Mouse (Mus musculus) embryonic facial prominence, embryonic 15.5 days (tissue): ENCODE measurements around the gene Ttll5. TPM values are rescaled to one million over a fixed set of nuclear protein-coding genes. Genes with fewer than 3 reads are reported as not detected.

Source experiments
- ATAC-seq: fragments of 200-750 bp; cut with Nextera tagmentation; 2 replicates; pipeline ENCODE4 v1.8.0; 2017; ENCODE audit warnings: low read depth, moderate TSS enrichment; ENCODE audit not compliant: insufficient number of reproducible peaks, low FRiP score, low TSS enrichment
- H3K27ac ChIP-seq: fragments of 300-500 bp; sonication (generic); replicated peaks from 2 replicates; pipeline ENCODE4 v1.5.1; 2015; ENCODE audit warnings: mild to moderate bottlenecking, inconsistent platforms
- H3K27me3 ChIP-seq: fragments of 300-500 bp; sonication (generic); 2 replicates; pipeline ENCODE4 v1.6.1; 2015; ENCODE audit warnings: inconsistent platforms
- H3K36me3 ChIP-seq: fragments of 300-500 bp; sonication (generic); 2 replicates; pipeline ENCODE4 v1.6.1; 2015; ENCODE audit warnings: mild to moderate bottlenecking, inconsistent platforms
- H3K4me1 ChIP-seq: fragments of 300-500 bp; sonication (generic); 2 replicates; pipeline ENCODE4 v1.6.1; 2015; ENCODE audit warnings: inconsistent platforms
- H3K4me2 ChIP-seq: fragments of 300-500 bp; sonication (generic); replicated peaks from 2 replicates; pipeline ENCODE4 v1.6.1; 2015; ENCODE audit warnings: mild to moderate bottlenecking, inconsistent platforms
- H3K4me3 ChIP-seq: fragments of 300-500 bp; sonication (generic); replicated peaks from 2 replicates; pipeline ENCODE4 v1.5.1; 2015; ENCODE audit warnings: mild to moderate bottlenecking, inconsistent platforms
- H3K9ac ChIP-seq: fragments of 300-500 bp; sonication (generic); 2 replicates; pipeline ENCODE4 v1.6.1; 2015; ENCODE audit warnings: inconsistent platforms
- H3K9me3 ChIP-seq: fragments of 300-500 bp; sonication (generic); replicated peaks from 2 replicates; pipeline ENCODE4 v1.6.1; 2016; ENCODE audit warnings: inconsistent platforms
- WGBS: fragments of 180-500 bp; shearing (Covaris S2); methylation state at CpG from one replicate; pipeline ENCODE4 v1.1.7; 2015; 5-methylcytosine and 5-hydroxymethylcytosine counted together
- polyA plus RNA-seq: library from polyadenylated mRNA; unstranded; fragments of >200 nt; fragmentation: Nextera tagmentation; extraction: Ambion mirVana; gene quantifications from 2 replicates; pipeline ENCODE4 v1.2.1, GENCODE M21; 2015

Gene Ttll5
- polyA plus RNA-seq, 1 experiment from 2014 or later: 13.6 TPM

DNA sequence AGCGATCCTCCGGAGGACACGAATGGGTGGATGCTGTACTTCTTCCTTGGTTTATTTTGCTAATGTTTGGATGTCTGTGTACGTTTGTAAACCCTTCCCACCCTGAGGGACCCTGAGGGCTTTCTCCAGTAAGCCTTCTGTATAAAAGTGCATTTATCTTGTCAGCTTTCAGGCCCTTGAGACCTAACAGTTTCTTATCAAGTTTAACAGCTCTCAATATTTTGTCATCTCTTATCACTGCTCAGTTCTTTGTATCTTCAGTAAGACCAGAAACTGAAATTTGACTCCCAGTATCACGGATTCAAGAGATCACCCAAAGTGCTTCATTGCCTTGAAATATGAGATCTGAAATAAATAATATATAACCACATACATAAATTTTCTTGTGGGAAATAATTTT, 206.5 kb downstream of the Ttll5 start:
- 67% methylated on average over 5 of the region's 5 CpGs for WGBS
- Histone ChIP-seq H3K4me3 (no peak overlapping the region), H3K27me3 (no peaks in the 10 kb centered on the region), H3K4me1 (0 out of 2 replicates have a peak, but pooled peaks cover 6% of the 10 kb centered on the region), H3K9ac (no peak overlapping the region), H3K36me3 (no peaks in the 10 kb centered on the region), H3K27ac (no peak overlapping the region), H3K4me2 (no peak overlapping the region), H3K9me3 (no peaks in the 10 kb centered on the region)
- no peak for ATAC-seq

DNA sequence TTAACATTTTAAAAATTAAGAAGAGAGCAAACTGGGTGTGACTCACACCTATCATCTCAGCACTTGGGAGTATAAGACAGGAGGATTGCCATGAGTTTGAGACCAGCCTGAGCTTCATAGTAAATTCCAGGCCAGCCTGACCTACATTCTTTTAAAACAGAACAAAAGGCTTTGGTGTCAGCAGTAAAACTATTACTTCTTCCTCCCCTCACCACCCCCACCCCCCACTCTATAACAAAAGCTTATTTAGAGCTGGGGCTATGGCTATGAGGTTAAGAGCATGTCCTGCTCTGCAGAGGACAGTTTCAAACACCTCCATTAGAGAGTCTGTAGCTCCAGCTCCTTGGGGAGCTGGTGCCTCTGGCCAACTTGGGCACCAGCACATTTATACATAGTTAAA, 211.1 kb downstream of the Ttll5 start:
- H3K4me1 ChIP-seq: peaks cover 16% of the 10 kb centered on the region
- ATAC-seq: no peak

DNA sequence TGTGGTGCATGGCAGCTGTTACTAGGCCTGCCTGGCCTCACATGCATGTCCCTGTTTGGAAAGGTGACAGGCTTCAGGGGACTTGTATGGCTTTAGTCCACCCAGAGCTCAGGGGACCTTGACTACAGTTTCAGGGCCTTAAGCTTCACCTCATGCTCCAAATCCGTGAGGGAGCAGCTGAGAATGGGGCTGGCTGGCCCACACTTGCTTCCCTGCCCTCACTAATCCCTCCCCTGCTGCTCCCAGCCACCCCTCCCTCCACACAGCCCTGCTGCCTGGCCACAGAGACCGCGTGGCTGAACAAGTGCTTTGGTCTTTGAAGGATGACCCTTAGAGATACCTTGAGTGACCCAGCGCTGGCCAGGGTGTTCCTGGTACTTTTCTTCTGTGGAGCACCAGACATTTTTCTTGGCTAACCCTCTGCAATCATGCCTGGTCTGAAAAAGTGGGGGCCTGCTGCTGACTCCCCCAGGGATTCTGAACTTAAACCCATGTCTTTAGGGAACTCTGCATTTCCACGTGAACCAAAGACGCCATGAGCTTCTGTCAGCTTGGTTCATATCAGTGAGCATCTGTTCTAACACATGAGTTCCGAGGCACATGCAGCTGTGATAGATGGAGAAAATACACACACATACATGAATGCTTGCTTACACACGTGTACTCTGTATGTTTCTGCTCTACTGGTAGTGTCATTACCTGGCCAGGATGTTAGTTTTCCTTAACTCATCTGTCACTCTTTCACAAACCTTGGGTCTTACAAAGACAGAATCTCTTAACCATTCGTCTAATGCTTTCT, 212.1 kb downstream of the Ttll5 start:
- H3K4me3 ChIP-seq: no peak overlapping the region
- 39% methylated on average over 9 of the region's 9 CpGs for WGBS
- no peaks in the 10 kb centered on the region for H3K9me3 ChIP-seq
- no peak overlapping the region for H3K4me2 ChIP-seq
- peak; percentile 64; the same call in 1 of the 2 replicates for ATAC-seq
- H3K36me3 ChIP-seq: no peaks in the 10 kb centered on the region
- no peaks in the 10 kb centered on the region for H3K27me3 ChIP-seq
- no peak overlapping the region for H3K9ac ChIP-seq
- peaks cover 16% of the 10 kb centered on the region for H3K4me1 ChIP-seq
- H3K27ac ChIP-seq: peak overlapping the region; percentile 55

More for the DNA sequence above, 211.1 kb downstream of the Ttll5 start:
- no peaks in the 10 kb centered on the region for H3K36me3 ChIP-seq
- no peak overlapping the region for H3K4me2 ChIP-seq
- H3K9ac ChIP-seq: no peak overlapping the region
- no peak overlapping the region for H3K27ac ChIP-seq
- no peaks in the 10 kb centered on the region for H3K9me3 ChIP-seq
- no peaks in the 10 kb centered on the region for H3K27me3 ChIP-seq
- H3K4me3 ChIP-seq: no peak overlapping the region

DNA sequence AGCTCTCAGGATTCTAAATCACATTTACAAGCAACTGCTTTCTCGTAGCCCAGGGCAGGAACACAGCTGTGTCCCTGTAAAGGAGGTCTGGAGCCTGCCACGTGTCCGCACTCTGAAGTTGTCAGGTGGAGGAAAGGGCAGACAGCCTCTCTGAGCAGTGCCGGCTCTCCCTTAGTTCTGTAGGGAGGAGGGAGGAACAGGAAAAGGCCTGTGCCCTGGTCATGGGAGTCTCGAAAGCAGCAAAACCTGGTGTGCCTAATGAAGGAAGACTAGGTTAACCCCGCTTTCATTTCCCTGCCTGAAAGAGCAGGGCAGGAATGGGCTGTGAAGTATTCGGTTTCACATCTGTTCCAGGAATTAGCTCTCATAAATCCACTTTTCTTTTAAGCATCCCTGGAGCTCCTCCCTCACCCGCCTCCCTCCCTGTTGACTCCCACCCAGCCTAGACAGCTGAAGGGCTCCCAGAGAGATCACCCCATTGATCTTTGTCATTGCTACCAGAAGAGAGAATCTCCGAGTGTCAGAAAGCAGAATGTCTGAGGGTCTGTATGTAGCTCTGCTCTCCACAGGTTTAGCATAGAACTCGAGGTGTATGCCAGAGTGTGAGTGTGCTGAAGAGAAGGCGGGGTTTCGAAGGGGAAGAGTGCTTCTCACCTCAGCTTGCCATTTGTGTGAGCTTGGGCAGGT, 212.9 kb downstream of the Ttll5 start:
- peak; percentile 71 for ATAC-seq
- 26% methylated on average over 12 of the region's 12 CpGs for WGBS
- Histone ChIP-seq H3K9ac (no peak overlapping the region), H3K4me3 (no peak overlapping the region), H3K4me1 (peaks cover 16% of the 10 kb centered on the region), H3K4me2 (no peak overlapping the region), H3K36me3 (peaks cover under 1% of the 10 kb centered on the region; the same call in 1 of the 2 replicates), H3K9me3 (no peaks in the 10 kb centered on the region), H3K27me3 (no peaks in the 10 kb centered on the region), H3K27ac (peak overlapping the region; percentile 55; the same call in 1 of the 2 replicates)

DNA sequence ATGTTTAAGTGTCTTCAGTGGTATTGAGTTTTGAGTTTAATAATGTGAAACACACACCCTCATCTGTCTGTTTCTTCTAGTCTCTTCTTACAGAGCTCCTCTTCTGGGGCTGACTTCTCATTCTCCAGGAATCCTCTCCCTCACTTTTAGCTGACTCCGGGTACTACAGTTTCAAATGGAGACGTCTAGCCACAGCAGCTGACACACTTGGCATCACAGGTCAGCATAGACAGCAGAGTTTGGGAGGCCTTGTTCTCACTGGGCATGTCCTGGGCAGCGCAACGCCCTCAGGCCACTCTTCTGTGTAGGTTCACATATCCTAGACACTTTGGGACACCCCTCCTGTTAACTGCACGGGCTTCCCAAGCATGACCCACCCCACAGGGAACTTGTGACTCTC, 214.6 kb downstream of the Ttll5 start:
- Histone ChIP-seq H3K4me3 (no peak overlapping the region), H3K27me3 (no peaks in the 10 kb centered on the region), H3K9me3 (peaks cover 7% of the 10 kb centered on the region; the same call in 1 of the 2 replicates), H3K27ac (no peak overlapping the region), H3K4me1 (peaks cover 16% of the 10 kb centered on the region), H3K4me2 (no peak overlapping the region), H3K36me3 (peaks cover 9% of the 10 kb centered on the region; the same call in 1 of the 2 replicates), H3K9ac (no peak overlapping the region)
- ATAC-seq: no peak
- WGBS: 58% methylated on average over 5 of the region's 5 CpGs

DNA sequence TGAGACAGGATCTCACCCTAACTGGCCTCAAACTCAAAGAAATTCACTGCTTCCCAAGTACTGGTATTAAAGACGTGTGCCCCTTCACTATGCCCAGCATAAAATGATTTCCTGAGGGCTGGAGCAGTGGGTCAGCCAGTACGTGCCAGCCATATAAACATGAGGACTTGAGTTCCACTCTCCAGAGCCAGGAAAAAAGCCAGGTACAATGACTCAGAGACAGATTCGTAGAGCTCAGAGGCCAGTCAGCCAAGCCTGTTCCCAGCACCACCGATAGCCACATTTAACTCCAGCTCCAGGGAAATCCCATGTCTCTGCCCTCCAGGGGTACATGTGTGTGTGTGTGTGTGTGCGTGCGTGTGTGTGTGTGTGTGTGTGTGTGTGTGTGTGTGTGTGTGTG, 215.3 kb downstream of the Ttll5 start:
- ATAC-seq: no peak

DNA sequence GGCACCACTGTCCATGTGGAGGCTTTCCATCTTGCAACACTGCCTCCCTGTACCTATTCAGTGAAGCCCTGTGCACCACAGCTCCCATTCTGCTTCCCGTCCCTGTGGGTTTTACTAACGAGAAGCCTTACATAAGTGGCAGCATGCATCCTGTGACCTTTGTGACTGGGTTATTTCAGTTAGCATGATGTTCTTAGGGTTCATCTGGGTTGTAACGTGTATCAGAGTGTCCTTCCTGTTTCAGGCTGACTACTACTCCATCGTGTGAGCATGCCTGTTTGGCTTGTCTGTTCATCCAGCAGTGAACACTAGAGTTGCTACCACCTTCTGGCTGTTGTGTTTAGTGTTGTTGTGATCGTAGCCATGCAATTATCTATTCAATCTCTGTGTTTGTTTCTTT, 221.7 kb downstream of the Ttll5 start:
- H3K36me3 ChIP-seq: peaks cover 9% of the 10 kb centered on the region; the same call in 1 of the 2 replicates
- no peaks in the 10 kb centered on the region for H3K4me1 ChIP-seq
- H3K4me2 ChIP-seq: no peak overlapping the region
- WGBS: 73% methylated on average over 5 of the region's 5 CpGs
- no peak for ATAC-seq
- H3K4me3 ChIP-seq: no peak overlapping the region
- no peak overlapping the region for H3K27ac ChIP-seq
- no peaks in the 10 kb centered on the region for H3K27me3 ChIP-seq
- H3K9me3 ChIP-seq: peaks cover 7% of the 10 kb centered on the region; the same call in 1 of the 2 replicates
- H3K9ac ChIP-seq: no peak overlapping the region

More for the DNA sequence above, 215.3 kb downstream of the Ttll5 start:
- H3K27me3 ChIP-seq: no peaks in the 10 kb centered on the region
- peaks cover 7% of the 10 kb centered on the region; the same call in 1 of the 2 replicates for H3K9me3 ChIP-seq
- H3K4me2 ChIP-seq: no peak overlapping the region
- no peak overlapping the region for H3K4me3 ChIP-seq
- no peak overlapping the region for H3K9ac ChIP-seq
- H3K27ac ChIP-seq: no peak overlapping the region
- H3K36me3 ChIP-seq: peaks cover 9% of the 10 kb centered on the region; the same call in 1 of the 2 replicates
- 84% methylated on average over 4 of the region's 6 CpGs for WGBS
- H3K4me1 ChIP-seq: peaks cover 16% of the 10 kb centered on the region

DNA sequence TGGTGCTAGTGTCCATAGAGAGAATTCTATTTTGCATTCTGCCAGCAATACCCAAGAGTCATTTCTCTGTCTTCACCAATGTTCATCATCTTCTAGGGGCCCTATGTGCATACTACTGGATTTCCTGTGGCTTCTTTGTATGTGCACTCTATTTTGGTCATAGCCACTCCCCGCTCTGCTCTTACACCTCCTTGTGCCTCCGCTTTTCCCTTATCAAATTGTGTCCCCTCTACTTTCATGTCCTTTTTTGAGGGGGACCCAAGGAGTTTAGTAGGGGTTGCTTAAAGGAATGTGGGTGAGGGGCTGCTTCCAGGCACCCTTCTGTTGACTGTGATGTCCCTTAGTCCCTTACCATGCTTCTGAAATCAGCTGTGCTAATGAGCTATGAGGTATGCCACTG, 222.3 kb downstream of the Ttll5 start:
- no peaks in the 10 kb centered on the region for H3K27me3 ChIP-seq
- no peak overlapping the region for H3K9ac ChIP-seq
- 96% methylated on average over 2 of the region's 2 CpGs for WGBS
- H3K4me2 ChIP-seq: no peak overlapping the region
- no peak overlapping the region for H3K27ac ChIP-seq
- no peak for ATAC-seq
- peaks cover 7% of the 10 kb centered on the region; the same call in 1 of the 2 replicates for H3K9me3 ChIP-seq
- H3K4me3 ChIP-seq: no peak overlapping the region
- H3K4me1 ChIP-seq: no peaks in the 10 kb centered on the region
- H3K36me3 ChIP-seq: peaks cover 9% of the 10 kb centered on the region; the same call in 1 of the 2 replicates

DNA sequence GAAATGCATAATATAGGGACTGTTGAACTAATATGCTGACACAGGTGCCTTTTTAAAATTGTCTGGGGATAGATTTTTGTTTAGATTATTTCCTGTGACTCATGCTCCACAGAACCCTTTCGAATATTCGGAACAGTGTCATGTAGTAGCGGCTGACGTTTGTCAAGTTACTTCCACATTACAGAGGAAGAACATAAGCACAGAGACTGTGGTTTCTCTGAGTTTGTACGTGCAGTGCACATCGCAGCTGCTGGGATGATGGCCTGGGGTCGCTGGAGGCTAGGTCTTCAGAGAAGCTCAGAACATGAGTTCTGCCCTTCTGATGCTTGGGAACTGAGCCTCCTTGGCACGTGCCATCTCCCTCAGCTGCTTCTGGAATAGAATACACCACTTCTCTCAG, 222.9 kb downstream of the Ttll5 start:
- Histone ChIP-seq H3K4me3 (no peak overlapping the region), H3K9ac (no peak overlapping the region), H3K27ac (no peak overlapping the region), H3K27me3 (no peaks in the 10 kb centered on the region), H3K4me2 (no peak overlapping the region), H3K4me1 (no peaks in the 10 kb centered on the region), H3K36me3 (peaks cover 9% of the 10 kb centered on the region; the same call in 1 of the 2 replicates), H3K9me3 (peaks cover 7% of the 10 kb centered on the region; the same call in 1 of the 2 replicates)
- WGBS: 78% methylated on average over 8 of the region's 8 CpGs
- no peak for ATAC-seq

DNA sequence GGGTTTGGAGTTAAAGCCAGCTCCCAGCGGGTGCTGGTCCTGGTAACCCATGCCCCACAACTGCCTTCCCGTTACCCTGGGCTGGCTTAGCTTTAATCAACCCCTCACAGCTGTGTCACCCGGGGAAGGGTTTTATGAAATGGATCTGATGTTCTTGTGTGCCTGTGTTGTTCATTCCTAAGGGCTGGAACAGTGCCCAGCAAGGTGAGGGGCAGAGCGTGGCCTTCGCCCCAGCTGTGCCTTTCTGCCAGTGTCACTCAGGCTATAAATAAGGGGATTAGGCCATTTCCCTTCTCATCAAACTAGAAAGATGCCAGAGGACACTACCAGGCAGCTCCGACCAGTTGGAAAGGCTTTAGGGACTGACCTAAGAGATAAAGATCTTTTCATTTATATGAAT, 225.4 kb downstream of the Ttll5 start:
- Histone ChIP-seq H3K9ac (no peak overlapping the region), H3K4me1 (no peaks in the 10 kb centered on the region), H3K36me3 (no peaks in the 10 kb centered on the region), H3K27ac (no peak overlapping the region), H3K4me2 (no peak overlapping the region), H3K9me3 (no peaks in the 10 kb centered on the region), H3K4me3 (no peak overlapping the region), H3K27me3 (no peaks in the 10 kb centered on the region)
- no peak for ATAC-seq
- 58% methylated on average over 6 of the region's 6 CpGs for WGBS

DNA sequence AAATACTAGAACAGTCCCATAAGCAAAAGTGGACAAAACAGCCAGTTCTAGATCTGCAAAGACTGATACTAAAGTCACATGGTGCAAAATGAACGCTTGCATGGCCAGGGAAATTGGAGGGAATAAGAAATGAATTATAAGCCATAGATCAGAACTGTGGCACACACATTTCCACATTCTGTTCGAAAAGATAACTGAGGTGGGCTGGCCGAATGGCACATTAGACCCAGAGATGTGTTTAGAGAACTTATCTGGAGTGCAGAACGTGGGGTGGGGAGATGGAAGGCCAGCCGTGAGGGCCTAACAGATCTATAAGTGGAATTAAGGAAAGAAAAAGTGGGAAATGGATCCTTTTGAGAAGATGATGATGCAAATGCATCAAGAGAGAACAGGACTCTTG, 227.0 kb downstream of the Ttll5 start:
- Histone ChIP-seq H3K4me2 (no peak overlapping the region), H3K27ac (no peak overlapping the region), H3K36me3 (peaks cover 14% of the 10 kb centered on the region), H3K9me3 (no peaks in the 10 kb centered on the region), H3K4me1 (no peaks in the 10 kb centered on the region), H3K9ac (no peak overlapping the region), H3K4me3 (no peak overlapping the region), H3K27me3 (no peaks in the 10 kb centered on the region)
- WGBS: 98% methylated on average over 5 of the region's 5 CpGs
- no peak for ATAC-seq
